Mouse (Mus musculus) liver, embryonic 16.5 days (tissue): Measurements from ENCODE around the gene Mllt1. TPM values are rescaled to one million over a fixed set of nuclear protein-coding genes. Genes with fewer than 3 reads are reported as not detected.

Experiments
- ATAC-seq: fragments of 200-750 bp; cut with Nextera tagmentation; 2 replicates; pipeline ENCODE4 v1.8.0; 2017; ENCODE audit warnings: low read depth, mild to moderate bottlenecking, moderate number of reproducible peaks, moderate library complexity
- H3K27ac ChIP-seq: fragments of 300-500 bp; sonication (generic); 2 replicates; pipeline ENCODE4 v1.5.1; 2014; ENCODE audit warnings: mild to moderate bottlenecking, low read length
- H3K27me3 ChIP-seq: fragments of 300-500 bp; sonication (generic); 2 replicates; pipeline ENCODE4 v1.6.1; 2014; ENCODE audit warnings: low read depth, low read length, mixed read lengths; ENCODE audit not compliant: control insufficient read depth, insufficient read depth
- H3K36me3 ChIP-seq: fragments of 300-500 bp; sonication (generic); 2 replicates; pipeline ENCODE4 v1.6.1; 2014; ENCODE audit warnings: mild to moderate bottlenecking; ENCODE audit not compliant: control insufficient read depth, insufficient read depth
- H3K4me1 ChIP-seq: fragments of 300-500 bp; sonication (generic); 2 replicates; pipeline ENCODE4 v1.6.1; 2014; ENCODE audit warnings: low read depth, low read length, mixed read lengths; ENCODE audit not compliant: control insufficient read depth
- H3K4me2 ChIP-seq: fragments of 300-500 bp; sonication (generic); 2 replicates; pipeline ENCODE4 v1.6.1; 2014; ENCODE audit warnings: low read depth, low read length, mixed read lengths
- H3K4me3 ChIP-seq: fragments of 300-500 bp; sonication (generic); 2 replicates; pipeline ENCODE4 v1.5.1; 2014; ENCODE audit warnings: low read depth, mild to moderate bottlenecking, low read length
- H3K9ac ChIP-seq: fragments of 300-500 bp; sonication (generic); 2 replicates; pipeline ENCODE4 v1.6.1; 2014; ENCODE audit warnings: low read depth, low read length
- H3K9me3 ChIP-seq: fragments of 300-500 bp; sonication (generic); replicated peaks from 2 replicates; pipeline ENCODE4 v1.6.1; 2016; ENCODE audit warnings: low read length; ENCODE audit not compliant: control insufficient read depth
- WGBS: fragments of 180-500 bp; shearing (Covaris S2); extraction: QIAGEN DNeasy Blood & Tissue Kit; methylation state at CpG from one replicate; pipeline ENCODE4 v1.1.7; 2014; ENCODE audit not compliant: insufficient replicate concordance; 5-methylcytosine and 5-hydroxymethylcytosine counted together
- polyA plus RNA-seq: library from polyadenylated mRNA; unstranded; fragments of >200 nt; fragmentation: Nextera tagmentation; extraction: Ambion mirVana; gene quantifications from 2 replicates; pipeline ENCODE4 v1.2.1, GENCODE M21; 2015

Mllt1 gene
- polyA plus RNA-seq, 1 experiment from 2014 or later, result 7.6 TPM

DNA sequence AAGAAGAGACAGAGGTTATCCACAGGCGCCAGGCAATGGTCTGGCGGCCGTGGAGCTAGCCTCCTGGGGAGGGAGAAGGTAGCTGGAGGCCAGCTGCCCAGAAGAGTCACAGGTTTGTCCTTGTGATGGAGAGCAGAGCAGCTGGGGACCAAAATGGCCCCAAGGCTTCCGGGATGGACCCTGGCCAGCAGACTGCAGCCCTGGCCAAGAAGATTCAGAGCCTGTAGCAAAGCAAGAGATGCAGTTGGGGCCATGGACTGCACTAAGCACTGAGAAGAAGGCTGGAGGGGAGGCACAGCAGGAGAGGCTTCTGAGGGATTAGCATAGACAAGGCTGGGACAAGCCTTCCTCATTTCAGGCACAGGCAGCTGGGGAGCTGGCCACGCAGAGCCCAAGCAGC lies 32.5 kb downstream of the Mllt1 start:
- Histone ChIP-seq H3K4me1 (no peaks in the 10 kb centered on the region), H3K27me3 (no peaks in the 10 kb centered on the region), H3K27ac (no peak overlapping the region), H3K9me3 (no peaks in the 10 kb centered on the region), H3K36me3 (peaks cover 3% of the 10 kb centered on the region; the same call in 1 of the 2 replicates), H3K4me3 (no peak overlapping the region), H3K4me2 (no peak overlapping the region), H3K9ac (no peak overlapping the region)
- no peak for ATAC-seq
- 72% methylated on average over 5 of the region's 5 CpGs for WGBS

GRCm38 (mm10) chr17:56897630-56898195 lies 37.5 kb downstream of the Mllt1 start:
- H3K27ac ChIP-seq, result no peak overlapping the region
- H3K9me3 ChIP-seq, result no peaks in the 10 kb centered on the region
- no peak overlapping the region for H3K4me2 ChIP-seq
- peaks cover 13% of the 10 kb centered on the region for H3K36me3 ChIP-seq
- no peaks in the 10 kb centered on the region for H3K4me1 ChIP-seq
- H3K27me3 ChIP-seq, result no peaks in the 10 kb centered on the region
- ATAC-seq, result peak; percentile 74
- H3K4me3 ChIP-seq, result no peak overlapping the region
- WGBS, result 71% methylated on average over 7 of the region's 7 CpGs
- H3K9ac ChIP-seq, result no peak overlapping the region

DNA sequence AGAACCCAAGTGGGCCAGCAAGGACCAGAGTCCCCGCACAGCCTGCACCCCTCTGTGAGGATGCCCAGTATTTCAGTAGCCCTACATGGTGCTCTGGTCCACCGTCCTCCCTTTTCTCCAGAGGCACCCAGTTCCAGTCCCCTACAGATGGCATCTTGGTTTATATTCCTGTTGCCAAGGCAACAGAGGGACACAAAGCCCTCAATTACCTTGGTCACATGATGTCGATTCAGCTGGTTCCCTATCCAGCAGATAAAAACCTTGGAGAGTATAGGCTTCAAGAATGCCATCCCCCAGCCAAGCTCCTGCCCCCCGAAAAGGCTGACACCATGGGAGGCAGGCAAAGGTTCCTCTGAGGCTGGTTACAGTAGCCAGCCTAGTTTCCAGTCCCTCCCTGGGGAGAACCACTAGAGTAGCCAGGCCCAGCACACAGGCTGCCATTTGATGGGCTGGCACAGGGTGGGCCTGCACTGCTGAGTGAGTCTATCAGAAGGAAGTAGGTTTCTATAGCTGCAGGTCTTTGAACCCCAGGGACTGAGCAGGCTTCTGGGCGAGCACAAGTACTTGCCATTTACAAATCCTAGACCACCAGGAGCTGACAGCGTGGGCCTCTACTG lies 38.6 kb downstream of the Mllt1 start:
- no peak overlapping the region for H3K9ac ChIP-seq
- no peaks in the 10 kb centered on the region for H3K27me3 ChIP-seq
- H3K4me3 ChIP-seq, result no peak overlapping the region
- H3K4me2 ChIP-seq, result no peak overlapping the region
- 69% methylated on average over 6 of the region's 6 CpGs for WGBS
- ATAC-seq, result no peak
- H3K27ac ChIP-seq, result no peak overlapping the region
- no peaks in the 10 kb centered on the region for H3K9me3 ChIP-seq
- H3K36me3 ChIP-seq, result peaks cover 13% of the 10 kb centered on the region
- no peaks in the 10 kb centered on the region for H3K4me1 ChIP-seq

- H3K4me2 ChIP-seq, result no peak overlapping the region
- no peak overlapping the region for H3K27ac ChIP-seq
- WGBS, result 78% methylated on average over 9 of the region's 9 CpGs
- no peak overlapping the region for H3K9ac ChIP-seq
- ATAC-seq, result no peak
- H3K4me3 ChIP-seq, result no peak overlapping the region
- H3K36me3 ChIP-seq, result peaks cover 13% of the 10 kb centered on the region
- H3K9me3 ChIP-seq, result no peaks in the 10 kb centered on the region
- no peaks in the 10 kb centered on the region for H3K4me1 ChIP-seq
- H3K27me3 ChIP-seq, result no peaks in the 10 kb centered on the region
Observed at GRCm38 (mm10) chr17:56895368-56895918, 39.8 kb downstream of the Mllt1 start.

- Histone ChIP-seq H3K27me3 (no peaks in the 10 kb centered on the region), H3K27ac (no peak overlapping the region), H3K9me3 (no peaks in the 10 kb centered on the region), H3K4me3 (no peak overlapping the region), H3K9ac (no peak overlapping the region), H3K4me2 (no peak overlapping the region), H3K36me3 (peaks cover 10% of the 10 kb centered on the region), H3K4me1 (no peaks in the 10 kb centered on the region)
- ATAC-seq, result no peak
- WGBS, result 34% methylated on average over 2 of the region's 2 CpGs
Observed at GRCm38 (mm10) chr17:56890018-56890417, 45.2 kb downstream of the Mllt1 start.

DNA sequence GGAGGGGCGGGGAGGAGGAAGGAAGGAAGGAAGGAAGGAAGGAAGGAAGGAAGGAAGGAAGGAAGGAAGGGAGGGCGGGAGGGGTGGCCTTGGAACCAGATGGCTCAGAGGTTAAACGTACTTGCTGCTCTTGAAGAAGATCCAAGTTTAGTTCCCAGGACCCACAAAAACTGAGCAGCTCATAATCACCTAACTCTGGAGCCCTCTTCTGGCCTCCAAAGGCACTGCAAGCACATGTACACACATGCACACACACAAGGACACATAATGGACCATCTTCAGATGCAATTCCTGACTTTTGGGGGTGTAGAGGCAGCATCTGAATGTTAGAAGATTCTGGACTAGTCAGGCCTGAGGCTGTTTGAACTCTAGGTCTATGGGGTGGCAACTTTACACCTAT lies 47.2 kb downstream of the Mllt1 start:
- H3K9ac ChIP-seq, result no peak overlapping the region
- H3K4me1 ChIP-seq, result peaks cover 6% of the 10 kb centered on the region; the same call in 1 of the 2 replicates
- WGBS, result 73% methylated on average over 2 of the region's 3 CpGs
- H3K4me2 ChIP-seq, result no peak overlapping the region
- no peak overlapping the region for H3K4me3 ChIP-seq
- ATAC-seq, result no peak
- no peak overlapping the region for H3K27ac ChIP-seq
- H3K36me3 ChIP-seq, result peaks cover 3% of the 10 kb centered on the region; the same call in 1 of the 2 replicates
- no peaks in the 10 kb centered on the region for H3K9me3 ChIP-seq
- H3K27me3 ChIP-seq, result no peaks in the 10 kb centered on the region

DNA sequence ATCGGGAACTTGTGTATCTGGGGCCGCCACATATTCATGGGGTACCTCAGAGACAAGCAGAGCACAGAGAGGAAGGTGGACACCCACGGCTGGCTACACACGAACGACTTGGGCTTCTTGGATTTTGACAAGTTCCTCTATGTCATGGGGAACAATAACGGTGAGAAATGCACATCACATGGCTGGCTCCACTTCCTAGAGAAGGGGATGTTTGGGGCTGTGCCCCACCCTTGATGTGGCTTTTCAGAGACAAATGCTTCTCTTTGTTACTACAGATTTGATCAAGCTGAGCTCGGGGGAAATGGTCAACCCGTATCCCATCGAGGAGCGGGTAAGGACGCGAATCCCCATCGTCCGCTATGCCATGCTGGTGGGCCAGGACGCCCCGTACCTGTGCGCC lies 50.4 kb downstream of the Mllt1 start:
- H3K9ac ChIP-seq, result no peak overlapping the region
- ATAC-seq, result no peak
- H3K9me3 ChIP-seq, result no peaks in the 10 kb centered on the region
- 62% methylated on average over 17 of the region's 17 CpGs for WGBS
- no peak overlapping the region for H3K27ac ChIP-seq
- no peak overlapping the region for H3K4me3 ChIP-seq
- no peaks in the 10 kb centered on the region for H3K36me3 ChIP-seq
- H3K27me3 ChIP-seq, result no peaks in the 10 kb centered on the region
- H3K4me1 ChIP-seq, result peaks cover 6% of the 10 kb centered on the region; the same call in 1 of the 2 replicates
- H3K4me2 ChIP-seq, result no peak overlapping the region

GRCm38 (mm10) chr17:56884331-56884730 lies 50.9 kb downstream of the Mllt1 start:
- no peak for ATAC-seq
- 59% methylated on average over 5 of the region's 5 CpGs for WGBS
- H3K4me1 ChIP-seq, result peaks cover 6% of the 10 kb centered on the region; the same call in 1 of the 2 replicates
- H3K36me3 ChIP-seq, result no peaks in the 10 kb centered on the region
- H3K4me3 ChIP-seq, result no peak overlapping the region
- H3K4me2 ChIP-seq, result no peak overlapping the region
- H3K27me3 ChIP-seq, result no peaks in the 10 kb centered on the region
- H3K27ac ChIP-seq, result no peak overlapping the region
- no peak overlapping the region for H3K9ac ChIP-seq
- no peaks in the 10 kb centered on the region for H3K9me3 ChIP-seq

GRCm38 (mm10) chr17:56883612-56884011 lies 51.6 kb downstream of the Mllt1 start:
- no peak overlapping the region for H3K4me3 ChIP-seq
- 33% methylated on average over 17 of the region's 17 CpGs for WGBS

More at GRCm38 (mm10) chr17:56883612-56884011, 51.6 kb downstream of the Mllt1 start:
- ATAC-seq, result 0 out of 2 replicates have a peak, but pooled peaks have one; percentile 27
- no peaks in the 10 kb centered on the region for H3K27me3 ChIP-seq
- H3K4me1 ChIP-seq, result peaks cover 6% of the 10 kb centered on the region; the same call in 1 of the 2 replicates
- peak overlapping the region; percentile 31 for H3K4me2 ChIP-seq
- no peaks in the 10 kb centered on the region for H3K36me3 ChIP-seq
- no peak overlapping the region for H3K9ac ChIP-seq
- no peaks in the 10 kb centered on the region for H3K9me3 ChIP-seq
- H3K27ac ChIP-seq, result no peak overlapping the region
